Mouse (Mus musculus) kidney, embryonic 15.5 days (tissue): ENCODE results near the gene Cept1. TPM values are rescaled to one million over a fixed set of nuclear protein-coding genes. Genes with fewer than 3 reads are reported as not detected.

ENCODE experiments used
- ATAC-seq: fragments of 200-750 bp; cut with Nextera tagmentation; replicated peaks from 2 replicates; pipeline ENCODE4 v1.8.0; 2017; ENCODE audit warnings: moderate TSS enrichment; ENCODE audit not compliant: low FRiP score
- H3K27ac ChIP-seq: fragments of 300-500 bp; sonication (generic); 2 replicates; pipeline ENCODE4 v1.5.1; 2015; ENCODE audit warnings: mild to moderate bottlenecking, inconsistent platforms
- H3K27me3 ChIP-seq: fragments of 300-500 bp; sonication (generic); 2 replicates; pipeline ENCODE4 v1.6.1; 2015; ENCODE audit warnings: inconsistent platforms
- H3K36me3 ChIP-seq: fragments of 300-500 bp; sonication (generic); 2 replicates; pipeline ENCODE4 v1.6.1; 2015; ENCODE audit warnings: inconsistent platforms
- H3K4me1 ChIP-seq: fragments of 300-500 bp; sonication (generic); 2 replicates; pipeline ENCODE4 v1.6.1; 2015; ENCODE audit warnings: inconsistent platforms
- H3K4me2 ChIP-seq: fragments of 300-500 bp; sonication (generic); 2 replicates; pipeline ENCODE4 v1.6.1; 2015; ENCODE audit warnings: moderate library complexity, mild to moderate bottlenecking, inconsistent platforms
- H3K4me3 ChIP-seq: fragments of 300-500 bp; sonication (generic); replicated peaks from 2 replicates; pipeline ENCODE4 v1.5.1; 2015; ENCODE audit warnings: mild to moderate bottlenecking, inconsistent platforms
- H3K9ac ChIP-seq: fragments of 300-500 bp; sonication (generic); 2 replicates; pipeline ENCODE4 v1.6.1; 2015; ENCODE audit warnings: mild to moderate bottlenecking, inconsistent platforms
- H3K9me3 ChIP-seq: fragments of 300-500 bp; sonication (generic); replicated peaks from 2 replicates; pipeline ENCODE4 v1.6.1; 2016; ENCODE audit warnings: inconsistent platforms
- WGBS: fragments of 180-500 bp; shearing (Covaris S2); methylation state at CpG from one replicate; pipeline ENCODE4 v1.1.7; 2015; ENCODE audit warnings: mixed read lengths; 5-methylcytosine and 5-hydroxymethylcytosine counted together
- polyA plus RNA-seq: library from polyadenylated mRNA; unstranded; fragments of >200 nt; fragmentation: Nextera tagmentation; extraction: Ambion mirVana; gene quantifications from 2 replicates; pipeline ENCODE4 v1.2.1, GENCODE M21; 2015

The Cept1 gene
- polyA plus RNA-seq, 1 experiment from 2014 or later: 60.4 TPM

DNA sequence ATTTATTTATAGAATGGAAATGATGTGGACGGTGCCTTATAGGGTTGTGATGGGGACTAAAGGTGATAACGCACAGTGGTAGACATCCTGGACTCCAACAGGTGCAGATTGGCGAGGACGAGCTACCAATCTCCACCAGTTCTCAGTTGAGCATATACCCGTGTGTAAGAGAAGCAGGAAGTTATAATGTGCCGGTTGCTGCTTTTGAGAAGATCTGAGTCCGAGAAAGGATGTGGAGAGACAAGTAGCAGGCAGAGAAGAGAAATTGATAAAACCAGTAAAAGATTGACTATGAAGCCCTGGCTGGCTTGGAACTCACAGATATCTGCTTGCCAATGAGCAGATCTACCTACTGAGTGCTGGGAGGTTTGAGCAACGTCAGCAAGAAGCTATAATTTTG, 54.4 kb downstream of the Cept1 start:
- ATAC-seq: no peak
- Histone ChIP-seq H3K4me2 (no peak overlapping the region), H3K27me3 (no peaks in the 10 kb centered on the region), H3K9ac (no peak overlapping the region), H3K27ac (no peak overlapping the region), H3K4me1 (0 out of 2 replicates have a peak, but pooled peaks cover 5% of the 10 kb centered on the region), H3K36me3 (no peaks in the 10 kb centered on the region), H3K9me3 (no peaks in the 10 kb centered on the region), H3K4me3 (no peak overlapping the region)
- 81% methylated on average over 8 of the region's 8 CpGs for WGBS

DNA sequence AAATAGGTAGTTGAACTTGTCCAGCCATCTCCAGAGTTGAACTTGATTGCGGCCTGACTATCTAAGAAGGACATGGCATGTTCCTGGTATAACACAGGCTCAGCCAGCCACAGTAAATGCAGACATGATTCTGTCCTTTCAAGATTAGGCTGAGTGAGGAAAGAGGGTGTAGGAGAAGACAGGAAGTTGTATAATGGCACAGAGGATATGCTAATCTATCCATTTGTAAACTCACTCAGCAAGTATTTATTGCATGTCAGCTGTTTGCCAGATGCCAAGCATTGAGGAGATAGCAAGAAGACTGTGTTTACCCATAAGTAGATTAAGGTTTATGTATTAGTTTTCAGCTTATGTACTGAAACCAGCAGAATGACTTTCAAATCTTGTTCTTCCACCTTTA, 54.9 kb downstream of the Cept1 start:
- no peaks in the 10 kb centered on the region for H3K27me3 ChIP-seq
- H3K9ac ChIP-seq: no peak overlapping the region
- no peaks in the 10 kb centered on the region for H3K9me3 ChIP-seq
- H3K27ac ChIP-seq: no peak overlapping the region
- H3K36me3 ChIP-seq: no peaks in the 10 kb centered on the region
- H3K4me1 ChIP-seq: 0 out of 2 replicates have a peak, but pooled peaks cover 5% of the 10 kb centered on the region
- no peak overlapping the region for H3K4me3 ChIP-seq
- 90% methylated on average over 1 of the region's 1 CpGs for WGBS
- no peak for ATAC-seq
- H3K4me2 ChIP-seq: no peak overlapping the region

DNA sequence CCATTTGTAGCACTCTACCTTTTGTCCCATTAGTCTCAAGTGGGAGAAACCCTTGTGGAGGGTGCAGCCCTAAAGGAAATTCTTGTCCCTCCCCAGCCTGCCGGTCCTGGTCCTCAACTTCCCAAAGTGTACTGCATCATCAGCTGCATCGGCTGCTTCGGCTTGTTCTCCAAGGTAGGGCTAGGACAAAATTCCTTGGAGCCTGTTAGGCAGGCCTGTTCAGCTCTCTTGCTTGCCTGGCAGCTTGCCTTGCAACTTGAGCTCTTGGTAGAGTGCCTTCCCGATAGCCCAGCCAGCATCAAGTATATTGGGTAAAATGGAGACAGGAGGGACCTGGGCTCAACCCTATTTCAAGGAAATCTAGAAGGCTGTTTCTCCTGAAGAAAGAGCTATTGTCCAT, 57.4 kb downstream of the Cept1 start:
- no peaks in the 10 kb centered on the region for H3K36me3 ChIP-seq
- no peaks in the 10 kb centered on the region for H3K9me3 ChIP-seq
- no peak overlapping the region for H3K4me2 ChIP-seq
- 89% methylated on average over 4 of the region's 4 CpGs for WGBS
- no peaks in the 10 kb centered on the region for H3K4me1 ChIP-seq
- no peak overlapping the region for H3K9ac ChIP-seq
- no peak overlapping the region for H3K4me3 ChIP-seq
- no peaks in the 10 kb centered on the region for H3K27me3 ChIP-seq
- no peak for ATAC-seq
- H3K27ac ChIP-seq: no peak overlapping the region

DNA sequence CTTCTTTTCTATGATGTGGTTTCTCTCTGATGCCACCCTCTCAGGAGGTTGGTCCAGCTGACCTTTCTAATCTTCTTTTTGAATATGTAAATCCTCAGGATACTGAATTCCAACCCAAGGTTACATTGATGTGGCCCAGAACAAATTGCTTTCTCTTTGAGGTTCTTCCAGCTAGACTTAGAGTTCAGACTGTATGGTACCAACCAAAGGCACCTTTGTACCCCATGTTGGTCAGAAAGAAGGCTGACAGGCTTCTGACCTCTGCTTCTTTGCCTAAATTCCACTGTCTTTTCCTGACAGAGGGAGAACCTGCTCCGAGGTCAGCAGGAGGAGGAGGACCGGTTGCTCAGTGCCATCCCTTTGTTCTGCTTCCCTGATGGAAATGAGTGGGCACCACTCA, 60.1 kb downstream of the Cept1 start:
- Histone ChIP-seq H3K4me3 (no peak overlapping the region), H3K9me3 (no peaks in the 10 kb centered on the region), H3K36me3 (no peaks in the 10 kb centered on the region), H3K4me1 (peaks cover 5% of the 10 kb centered on the region; the same call in 1 of the 2 replicates), H3K9ac (no peak overlapping the region), H3K27ac (no peak overlapping the region), H3K4me2 (no peak overlapping the region), H3K27me3 (no peaks in the 10 kb centered on the region)
- WGBS: 82% methylated on average over 2 of the region's 2 CpGs
- ATAC-seq: no peak

DNA sequence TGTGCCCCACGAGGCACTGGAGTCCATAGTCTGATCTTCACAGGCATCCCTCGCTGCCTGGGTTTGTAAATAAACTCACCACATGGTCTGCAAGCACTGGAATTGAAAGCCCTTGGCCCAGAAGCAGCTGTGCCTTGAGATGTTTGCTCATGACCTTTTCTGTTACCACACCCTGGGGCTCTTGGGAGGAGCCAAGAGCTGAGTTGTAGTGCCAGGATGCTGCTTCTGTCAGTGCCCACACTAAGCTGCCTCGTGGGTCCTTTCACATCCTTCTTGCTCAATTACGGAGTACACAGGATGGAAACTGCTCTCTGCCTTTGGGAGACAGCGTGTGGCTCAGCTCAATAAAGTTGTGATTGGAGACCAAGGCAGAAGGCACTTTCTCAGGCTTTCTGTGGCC, 61.8 kb downstream of the Cept1 start:
- no peak for ATAC-seq
- no peak overlapping the region for H3K4me3 ChIP-seq

DNA sequence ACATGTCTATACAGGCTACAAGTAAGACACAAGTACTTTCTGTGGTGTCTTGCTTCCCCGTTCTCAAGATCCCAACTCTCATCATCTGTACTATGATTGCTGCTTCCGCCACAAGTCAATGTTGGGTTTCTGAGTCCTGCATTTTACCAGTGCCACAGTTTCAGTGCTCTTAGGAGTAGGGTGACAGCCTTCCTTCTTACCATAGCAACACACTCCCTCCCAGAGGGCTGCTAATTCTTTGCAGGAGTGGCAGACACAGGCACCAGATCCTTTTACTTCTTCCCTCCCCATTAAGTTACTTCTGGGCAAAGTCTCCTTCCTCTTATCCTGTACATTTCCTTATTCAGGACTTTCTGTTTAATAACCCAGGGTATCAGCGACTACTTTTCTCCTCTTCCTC, 62.7 kb downstream of the Cept1 start:
- no peak for ATAC-seq
- Histone ChIP-seq H3K9me3 (no peaks in the 10 kb centered on the region), H3K4me3 (no peak overlapping the region), H3K4me1 (peaks cover 11% of the 10 kb centered on the region; the same call in 1 of the 2 replicates), H3K4me2 (no peak overlapping the region), H3K27me3 (0 out of 2 replicates have a peak, but pooled peaks cover 4% of the 10 kb centered on the region), H3K9ac (no peak overlapping the region), H3K27ac (no peak overlapping the region), H3K36me3 (no peaks in the 10 kb centered on the region)
- 94% methylated on average over 3 of the region's 3 CpGs for WGBS

More for the DNA sequence above, 61.8 kb downstream of the Cept1 start:
- Histone ChIP-seq H3K36me3 (no peaks in the 10 kb centered on the region), H3K27ac (no peak overlapping the region), H3K4me1 (peaks cover 11% of the 10 kb centered on the region; the same call in 1 of the 2 replicates), H3K27me3 (0 out of 2 replicates have a peak, but pooled peaks cover 4% of the 10 kb centered on the region), H3K9me3 (no peaks in the 10 kb centered on the region), H3K4me2 (no peak overlapping the region), H3K9ac (no peak overlapping the region)
- WGBS: 76% methylated on average over 5 of the region's 5 CpGs

DNA sequence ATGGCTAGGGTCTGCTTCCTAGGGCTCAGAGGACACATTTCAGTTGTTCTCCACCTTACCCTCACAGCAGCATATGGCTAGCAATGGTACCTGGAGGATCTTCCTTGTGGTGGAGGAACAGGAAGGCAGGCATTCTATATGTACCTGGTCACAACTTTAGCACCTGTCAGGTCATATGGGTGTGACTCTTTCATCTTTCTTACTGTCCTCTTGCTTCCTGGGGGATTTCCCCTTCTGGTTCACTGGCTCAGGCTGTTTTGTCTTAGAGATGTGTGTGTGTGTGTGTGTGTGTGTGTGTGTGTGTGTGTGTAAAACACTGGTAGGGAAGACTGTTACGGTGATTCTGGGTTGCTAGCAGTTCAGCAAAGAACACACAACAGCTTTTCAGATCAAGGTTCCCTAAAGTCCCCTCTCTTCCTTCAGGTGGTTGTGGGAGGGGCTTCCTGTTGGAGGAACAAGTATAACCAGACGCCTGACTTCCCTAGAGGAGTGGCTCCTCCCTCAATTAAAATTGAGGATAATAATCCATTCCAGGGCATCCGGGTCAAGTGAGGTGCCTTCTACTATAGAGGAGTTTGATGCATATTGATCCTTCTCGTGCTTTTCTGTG, 63.7 kb downstream of the Cept1 start:
- H3K27ac ChIP-seq: no peak overlapping the region
- no peak for ATAC-seq

DNA sequence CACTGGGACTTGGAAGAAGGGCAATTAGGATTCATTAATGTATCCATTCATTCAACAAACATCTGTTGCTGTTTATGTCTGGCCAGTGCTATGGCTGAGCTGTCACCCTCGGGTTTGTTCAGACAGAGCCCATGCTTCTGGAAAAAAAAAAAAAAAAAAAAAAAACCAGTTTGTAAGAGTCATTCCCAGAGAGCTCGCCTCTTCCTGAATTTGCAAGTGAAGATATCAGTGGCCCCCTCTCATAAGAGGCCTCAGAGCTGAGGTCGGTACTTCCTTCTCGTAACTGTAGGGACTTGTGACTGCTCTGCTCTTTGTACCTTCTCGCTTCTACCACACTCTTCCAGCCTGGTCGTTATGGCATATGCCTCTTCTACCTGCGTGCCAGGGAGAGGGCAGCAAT, 64.3 kb downstream of the Cept1 start:
- H3K4me3 ChIP-seq: no peak overlapping the region
- no peak for ATAC-seq
- no peak overlapping the region for H3K9ac ChIP-seq
- peak overlapping the region; percentile 95 for H3K4me2 ChIP-seq
- no peak overlapping the region for H3K27ac ChIP-seq
- no peaks in the 10 kb centered on the region for H3K36me3 ChIP-seq
- H3K9me3 ChIP-seq: no peaks in the 10 kb centered on the region
- 74% methylated on average over 7 of the region's 7 CpGs for WGBS
- 0 out of 2 replicates have a peak, but pooled peaks cover 4% of the 10 kb centered on the region for H3K27me3 ChIP-seq
- peaks cover 11% of the 10 kb centered on the region; the same call in 1 of the 2 replicates for H3K4me1 ChIP-seq

More for the DNA sequence above, 63.7 kb downstream of the Cept1 start:
- Histone ChIP-seq H3K9me3 (no peaks in the 10 kb centered on the region), H3K36me3 (no peaks in the 10 kb centered on the region), H3K27me3 (0 out of 2 replicates have a peak, but pooled peaks cover 4% of the 10 kb centered on the region), H3K4me1 (peaks cover 11% of the 10 kb centered on the region; the same call in 1 of the 2 replicates), H3K4me2 (no peak overlapping the region), H3K4me3 (no peak overlapping the region), H3K9ac (no peak overlapping the region)
- WGBS: 63% methylated on average over 4 of the region's 4 CpGs

DNA sequence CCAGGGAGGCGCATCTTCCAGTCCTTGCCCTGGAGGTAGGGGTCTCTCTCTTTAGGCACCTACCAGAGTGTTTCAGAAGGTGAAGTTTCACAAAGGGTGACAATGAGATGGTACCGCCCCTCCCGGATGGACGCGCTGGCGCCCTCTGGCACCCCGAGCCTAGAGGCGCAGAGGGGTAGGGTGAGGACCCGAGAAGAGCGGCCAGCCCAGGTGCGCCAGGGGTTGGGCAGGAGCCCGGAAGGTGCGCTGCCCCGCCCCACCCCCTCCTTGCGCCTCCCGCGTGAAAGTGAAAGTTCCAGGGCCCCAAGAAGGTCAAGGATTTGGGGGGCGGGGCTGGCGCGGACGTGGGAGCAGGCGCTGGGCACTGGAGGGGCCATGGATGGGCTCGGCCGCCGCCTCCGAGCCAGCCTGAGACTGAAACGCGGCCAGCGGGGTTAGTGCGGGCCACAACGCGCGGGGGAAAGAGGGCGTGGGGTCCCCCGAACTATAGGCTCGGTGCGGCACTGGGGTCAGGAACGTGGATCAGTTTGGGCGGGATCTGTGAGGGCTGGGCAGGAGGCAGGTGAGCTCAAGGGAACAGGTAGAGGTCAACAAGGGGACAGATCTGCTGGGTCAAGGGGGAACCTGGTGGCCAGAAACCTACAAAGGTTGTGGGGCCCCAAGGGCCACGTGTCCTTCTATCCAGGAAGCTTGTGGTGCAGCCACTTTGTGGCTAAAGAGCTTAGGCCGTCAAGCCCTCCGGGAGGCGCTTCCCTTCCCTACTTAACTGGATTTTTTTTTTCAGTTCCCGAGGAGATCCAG, 65.1 kb downstream of the Cept1 start, which contains the start of gene Dennd2d:
Gene Dennd2d, plus strand, starts transcription at position 125 of the 801 bp plus-strand sequence.
- 2% methylated on average over 41 of the region's 44 CpGs for WGBS
- peak within 1 kb of the TSS; percentile 71 for H3K9ac ChIP-seq
- H3K36me3 ChIP-seq: no peaks in the 10 kb centered on the region
- peak within 1 kb of the TSS; percentile 66 for H3K4me3 ChIP-seq
- peak within 1 kb of the TSS; percentile 95 for H3K4me2 ChIP-seq
- no peaks in the 10 kb centered on the region for H3K9me3 ChIP-seq
- no peak within 1 kb of the TSS for H3K27ac ChIP-seq
- peak; percentile 86 for ATAC-seq
- peaks cover 11% of the 10 kb centered on the region; the same call in 1 of the 2 replicates for H3K4me1 ChIP-seq
- H3K27me3 ChIP-seq: 0 out of 2 replicates have a peak, but pooled peaks cover 4% of the 10 kb centered on the region

DNA sequence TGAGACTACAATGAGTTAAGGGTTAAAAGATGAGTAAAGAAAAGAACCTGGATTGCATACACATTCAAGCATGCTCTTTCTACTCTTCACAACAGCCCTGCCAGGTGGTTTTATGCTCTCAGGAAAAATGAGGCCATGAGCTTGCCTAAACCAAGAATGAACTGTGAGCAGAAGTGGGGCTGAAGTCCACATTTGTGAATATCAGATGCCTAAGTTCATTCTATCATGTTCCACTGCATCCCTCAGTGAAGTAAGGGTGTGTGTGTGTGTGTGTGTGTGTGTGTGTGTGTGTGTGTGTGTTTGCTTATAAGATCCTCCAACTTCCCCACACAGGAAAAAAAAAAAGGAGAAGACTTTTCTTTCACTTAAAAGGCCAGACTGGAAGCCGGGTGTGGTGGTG, 70.7 kb downstream of the Cept1 start:
- Histone ChIP-seq H3K9me3 (no peaks in the 10 kb centered on the region), H3K9ac (no peak overlapping the region), H3K27ac (no peak overlapping the region), H3K4me1 (no peaks in the 10 kb centered on the region), H3K4me3 (no peak overlapping the region), H3K4me2 (no peak overlapping the region), H3K36me3 (no peaks in the 10 kb centered on the region), H3K27me3 (0 out of 2 replicates have a peak, but pooled peaks cover 4% of the 10 kb centered on the region)
- ATAC-seq: no peak
- 85% methylated on average over 1 of the region's 1 CpGs for WGBS

DNA sequence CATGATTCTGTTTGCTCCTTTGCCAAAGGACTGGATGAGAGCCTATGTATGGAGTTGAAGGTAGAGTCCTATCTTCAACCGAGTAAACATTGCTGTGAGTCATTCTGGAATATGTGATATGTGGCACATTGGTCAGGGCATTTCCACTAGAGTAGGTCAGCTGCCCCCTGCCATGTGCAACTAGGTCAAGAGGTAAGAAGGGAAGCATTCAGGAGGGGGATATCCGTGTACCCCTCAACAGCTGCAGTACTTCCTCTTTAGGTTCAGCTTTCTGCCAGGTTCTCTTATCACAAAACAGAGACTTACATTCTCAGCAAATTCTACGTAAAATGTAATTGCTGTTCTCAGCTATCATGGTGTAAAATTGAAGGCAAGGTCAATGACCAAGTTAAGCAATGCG, 73.4 kb downstream of the Cept1 start:
- WGBS: 84% methylated on average over 4 of the region's 4 CpGs
- H3K36me3 ChIP-seq: no peaks in the 10 kb centered on the region
- H3K4me1 ChIP-seq: no peaks in the 10 kb centered on the region
- no peak overlapping the region for H3K4me2 ChIP-seq
- no peak for ATAC-seq
- H3K27me3 ChIP-seq: no peaks in the 10 kb centered on the region
- H3K27ac ChIP-seq: no peak overlapping the region
- H3K9me3 ChIP-seq: no peaks in the 10 kb centered on the region
- H3K4me3 ChIP-seq: no peak overlapping the region
- H3K9ac ChIP-seq: no peak overlapping the region

DNA sequence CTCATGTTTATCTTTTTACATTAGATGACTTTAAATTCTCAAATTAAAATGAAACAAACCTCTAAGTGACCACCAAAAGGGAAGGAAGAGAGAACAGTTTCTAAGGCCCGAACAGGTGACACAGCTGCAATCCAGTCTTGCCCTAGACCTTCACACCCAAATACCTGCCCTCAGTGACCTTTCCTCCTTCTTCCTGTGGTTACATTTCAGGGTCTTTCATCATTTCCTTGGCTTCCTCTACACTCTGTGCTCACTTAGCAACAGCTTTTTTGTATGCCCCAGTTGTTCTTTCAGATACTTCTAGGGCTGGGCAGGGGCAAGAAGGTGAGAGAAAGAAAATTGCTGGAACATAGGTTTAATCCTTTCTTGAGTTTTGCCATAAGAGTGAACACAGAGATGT, 82.9 kb downstream of the Cept1 start:
- H3K27me3 ChIP-seq: no peaks in the 10 kb centered on the region
- 88% methylated on average over 1 of the region's 1 CpGs for WGBS
- H3K4me2 ChIP-seq: no peak overlapping the region
- no peaks in the 10 kb centered on the region for H3K36me3 ChIP-seq
- no peak overlapping the region for H3K4me3 ChIP-seq
- no peak overlapping the region for H3K9ac ChIP-seq
- no peak for ATAC-seq
- no peaks in the 10 kb centered on the region for H3K9me3 ChIP-seq
- no peak overlapping the region for H3K27ac ChIP-seq
- H3K4me1 ChIP-seq: no peaks in the 10 kb centered on the region
